Mouse (Mus musculus): ENCODE data around the gene Mgat5b. TPM values are rescaled to one million over a fixed set of nuclear protein-coding genes. Genes with fewer than 3 reads are reported as not detected.

The Mgat5b gene
- total and polyA plus RNA-seq, 3 experiments, result not detected

DNA sequence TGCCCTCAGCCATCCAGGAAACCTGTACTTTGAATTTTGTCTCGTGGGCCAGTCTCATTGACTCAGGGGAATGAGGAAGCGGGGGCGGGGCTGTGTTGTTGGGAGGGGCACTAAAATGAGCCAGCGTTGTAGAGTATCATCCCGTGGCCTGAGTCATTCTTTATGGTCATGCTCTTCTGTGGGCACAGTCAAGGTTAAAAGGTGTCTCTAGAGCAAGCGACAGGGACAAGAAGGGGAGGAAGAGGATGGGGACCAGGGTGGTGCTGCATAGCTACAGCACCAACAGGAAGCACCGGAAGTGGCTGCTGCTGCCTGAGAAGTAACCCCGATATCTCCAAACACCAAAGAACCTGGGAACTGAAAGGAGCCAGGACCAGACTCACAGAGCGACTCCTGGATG lies 31.2 kb downstream of the Mgat5b start:
- peaks cover 0 to 8% of the 10 kb centered on the region in 2 experiments; a peak in 1 of 4 replicates for H3K4me1 ChIP-seq (ENCODE audit: control insufficient read depth in 1 of 2, insufficient read depth in 2 of 2, low read length in 2 of 2)
- no peaks in the 10 kb centered on the region for H3K9me3 ChIP-seq (replicated peaks; ENCODE audit: insufficient read depth, low read length)
- H3K9ac ChIP-seq (ENCODE audit: control insufficient read depth, low read depth, low read length, poor library complexity, severe bottlenecking), result peak overlapping the region; percentile 44
- TF ChIP-seq MAZ (IDR thresholded peaks at IDR 0.05; ENCODE audit: low read depth, low read length) (peak; percentile 66), HCFC1 (IDR thresholded peaks at IDR 0.05; ENCODE audit: low read depth, low read length) (0 out of 2 replicates have a peak, but pooled peaks have one; percentile 20), CHD1 (IDR thresholded peaks at IDR 0.05; ENCODE audit: low read depth, low read length) (no peak), POLR2A (IDR thresholded peaks at IDR 0.05; ENCODE audit: control insufficient read depth in 1 of 2, insufficient read depth in 1 of 2, low read depth in 1 of 2, low read length in 2 of 2, poor library complexity in 1 of 2) (peak in 1 of 2 experiments; percentile 25; a peak in 1 of 4 replicates)
- H3K27ac ChIP-seq (ENCODE audit: control insufficient read depth, low read depth, low read length), result no peak overlapping the region
- peak; percentile 73 for DNase-seq (ENCODE audit: low read depth, low spot score)
- peaks cover 0 to 3% of the 10 kb centered on the region in 2 experiments; a peak in 1 of 4 replicates for H3K36me3 ChIP-seq (ENCODE audit: control insufficient read depth in 1 of 2, insufficient read depth in 2 of 2, low read length in 2 of 2)
- H3K79me2 ChIP-seq (ENCODE audit: control insufficient read depth, insufficient read depth, low read length, poor library complexity), result no peaks in the 10 kb centered on the region
- H3K27me3 ChIP-seq (ENCODE audit: control insufficient read depth in 1 of 2, insufficient read depth in 2 of 2, low read length in 2 of 2), result peaks cover 0 to 7% of the 10 kb centered on the region in 2 experiments; a peak in 2 of 4 replicates
- peak overlapping the region; percentile 57 to 58 for H3K4me3 ChIP-seq (ENCODE audit: control insufficient read depth in 1 of 2, insufficient read depth in 1 of 2, low read depth in 2 of 2, low read length in 2 of 2)

DNA sequence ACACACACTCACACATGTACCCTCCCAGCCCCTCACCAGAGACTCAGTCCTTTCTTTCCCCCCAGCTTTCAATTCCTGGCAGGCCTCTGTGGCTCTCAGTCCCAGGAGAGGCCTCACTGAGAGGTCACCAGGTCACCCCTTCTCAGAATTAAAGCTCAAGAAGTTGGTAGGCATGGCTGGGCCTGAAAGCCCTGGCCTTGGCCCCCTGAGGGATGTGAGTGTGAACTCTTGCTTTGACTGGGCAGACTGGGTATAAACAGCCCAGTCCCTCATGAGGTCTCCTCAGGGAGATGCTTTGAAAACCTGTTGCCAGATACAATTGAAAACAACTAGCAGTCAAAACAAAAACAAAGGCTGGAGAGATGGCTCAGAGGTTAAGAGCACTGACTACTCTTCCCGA lies 32.8 kb downstream of the Mgat5b start:
- DNase-seq (ENCODE audit: low read depth, low spot score), result no peak
- Histone ChIP-seq H3K27me3 (ENCODE audit: control insufficient read depth in 1 of 2, insufficient read depth in 2 of 2, low read length in 2 of 2) (peaks cover 0 to 7% of the 10 kb centered on the region in 2 experiments; a peak in 2 of 4 replicates), H3K36me3 (ENCODE audit: control insufficient read depth in 1 of 2, insufficient read depth in 2 of 2, low read length in 2 of 2) (peaks cover 0 to 3% of the 10 kb centered on the region in 2 experiments; a peak in 1 of 4 replicates), H3K27ac (ENCODE audit: control insufficient read depth, low read depth, low read length) (no peak overlapping the region), H3K9ac (ENCODE audit: control insufficient read depth, low read depth, low read length, poor library complexity, severe bottlenecking) (no peak overlapping the region), H3K4me1 (ENCODE audit: control insufficient read depth in 1 of 2, insufficient read depth in 2 of 2, low read length in 2 of 2) (peaks cover 0 to 8% of the 10 kb centered on the region in 2 experiments; a peak in 1 of 4 replicates), H3K4me3 (ENCODE audit: control insufficient read depth in 1 of 2, insufficient read depth in 1 of 2, low read depth in 2 of 2, low read length in 2 of 2) (no peak overlapping the region), H3K79me2 (ENCODE audit: control insufficient read depth, insufficient read depth, low read length, poor library complexity) (no peaks in the 10 kb centered on the region), H3K9me3 (replicated peaks; ENCODE audit: insufficient read depth, low read length) (no peaks in the 10 kb centered on the region)
- TF ChIP-seq POLR2AphosphoS5 (IDR thresholded peaks at IDR 0.05; ENCODE audit: borderline replicate concordance, low read depth, low read length) (no peak), MYB (IDR thresholded peaks at IDR 0.05; ENCODE audit: low read depth, low read length) (no peak), MYC (IDR thresholded peaks at IDR 0.05; ENCODE audit: low read depth, low read length) (no peak), GATA1 (IDR thresholded peaks at IDR 0.05; ENCODE audit: low read depth, low read length) (no peak), EP300 (IDR thresholded peaks at IDR 0.05; ENCODE audit: low read depth in 1 of 2, low read length in 2 of 2) (no peak), RAD21 (IDR thresholded peaks at IDR 0.05; ENCODE audit: low read depth, low read length) (no peak), MAZ (IDR thresholded peaks at IDR 0.05; ENCODE audit: low read depth, low read length) (no peak)

DNA sequence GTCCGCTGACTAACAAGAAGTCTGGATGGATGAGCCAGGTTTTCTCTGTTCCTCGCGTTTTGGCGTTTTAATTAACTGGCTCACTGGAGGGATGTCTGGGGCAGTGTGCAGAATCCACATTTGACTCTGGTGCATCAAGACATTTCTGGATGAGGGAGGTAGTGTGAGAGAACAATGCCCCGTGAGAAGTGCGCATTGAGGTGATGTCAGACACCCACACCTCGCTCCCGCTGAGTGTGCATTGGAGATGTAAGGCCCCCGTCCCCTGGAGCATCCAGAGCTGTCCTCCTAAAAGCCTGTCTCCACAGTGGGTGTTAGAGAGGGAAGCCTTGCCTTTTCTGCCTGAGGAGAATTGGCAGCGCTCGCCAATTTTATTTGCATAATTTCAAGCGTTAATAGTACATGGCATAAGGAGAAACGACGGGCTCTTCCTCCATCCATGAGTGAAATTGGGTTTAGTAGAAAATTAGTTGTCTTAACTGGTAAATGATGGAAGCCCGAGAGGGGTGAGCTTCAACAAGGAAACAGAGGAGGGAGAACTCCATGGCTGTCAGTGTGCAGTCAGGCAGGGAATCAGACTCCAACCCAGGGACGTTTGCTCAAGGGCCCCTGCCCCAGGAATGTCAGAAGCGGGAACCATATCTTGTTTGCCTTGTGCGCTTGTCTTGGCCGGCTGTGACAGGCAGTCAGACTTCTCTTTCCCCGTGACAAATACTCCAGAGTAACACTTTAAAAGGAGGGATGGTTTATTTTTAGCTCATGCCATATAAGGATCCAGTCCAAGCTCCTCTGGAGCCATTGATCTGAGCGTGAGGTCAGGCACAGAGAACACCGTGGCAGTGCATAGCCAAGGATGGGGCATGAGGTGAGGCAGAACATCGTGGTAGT lies 35.8 kb downstream of the Mgat5b start:
- peaks cover 0 to 4% of the 10 kb centered on the region in 2 experiments; a peak in 1 of 4 replicates for H3K4me1 ChIP-seq (ENCODE audit: control insufficient read depth in 1 of 2, insufficient read depth in 2 of 2, low read length in 2 of 2)
- H3K36me3 ChIP-seq (ENCODE audit: control insufficient read depth in 1 of 2, insufficient read depth in 2 of 2, low read length in 2 of 2), result peaks cover 0 to 2% of the 10 kb centered on the region in 2 experiments; a peak in 1 of 4 replicates
- DNase-seq (ENCODE audit: low read depth, low spot score), result no peak
- no peak overlapping the region for H3K4me3 ChIP-seq (ENCODE audit: control insufficient read depth in 1 of 2, insufficient read depth in 1 of 2, low read depth in 2 of 2, low read length in 2 of 2)
- H3K9ac ChIP-seq (ENCODE audit: control insufficient read depth, low read depth, low read length, poor library complexity, severe bottlenecking), result no peak overlapping the region
- peaks cover 0 to 7% of the 10 kb centered on the region in 2 experiments; a peak in 2 of 4 replicates for H3K27me3 ChIP-seq (ENCODE audit: control insufficient read depth in 1 of 2, insufficient read depth in 2 of 2, low read length in 2 of 2)
- no peak overlapping the region for H3K27ac ChIP-seq (ENCODE audit: control insufficient read depth, low read depth, low read length)
- H3K79me2 ChIP-seq (ENCODE audit: control insufficient read depth, insufficient read depth, low read length, poor library complexity), result no peaks in the 10 kb centered on the region
- no peaks in the 10 kb centered on the region for H3K9me3 ChIP-seq (replicated peaks; ENCODE audit: insufficient read depth, low read length)
- no peak for TF ChIP-seq ZNF384 (IDR thresholded peaks at IDR 0.05; ENCODE audit: low read depth, low read length)
- TF ChIP-seq ZKSCAN1 (IDR thresholded peaks at IDR 0.05; ENCODE audit: low read depth, low read length), result no peak
- TF ChIP-seq SIN3A (IDR thresholded peaks at IDR 0.05; ENCODE audit: low read length), result no peak
- no peak for TF ChIP-seq TAL1 (IDR thresholded peaks at IDR 0.05; ENCODE audit: low read length)
- no peak for TF ChIP-seq CHD1 (IDR thresholded peaks at IDR 0.05; ENCODE audit: low read depth, low read length)
- no peak for TF ChIP-seq JUND (IDR thresholded peaks at IDR 0.05; ENCODE audit: low read depth, low read length)
- no peak for TF ChIP-seq POLR2AphosphoS2 (IDR thresholded peaks at IDR 0.05; ENCODE audit: low read length)
- no peak for TF ChIP-seq RCOR1 (IDR thresholded peaks at IDR 0.05; ENCODE audit: low read depth, low read length)
- TF ChIP-seq TBP (IDR thresholded peaks at IDR 0.05; ENCODE audit: low read depth, low read length), result no peak
- TF ChIP-seq TCF12 (IDR thresholded peaks at IDR 0.05; ENCODE audit: low read depth, low read length), result no peak
- no peak for TF ChIP-seq UBTF (IDR thresholded peaks at IDR 0.05; ENCODE audit: borderline replicate concordance, insufficient read depth, low read depth, low read length)
- TF ChIP-seq ELF1 (IDR thresholded peaks at IDR 0.05; ENCODE audit: low read depth, low read length), result no peak
- no peak for TF ChIP-seq MEF2A (IDR thresholded peaks at IDR 0.05; ENCODE audit: extremely low read depth, insufficient replicate concordance, low read depth, low read length, poor library complexity, severe bottlenecking)
- no peak for TF ChIP-seq RAD21 (IDR thresholded peaks at IDR 0.05; ENCODE audit: low read depth, low read length)
- TF ChIP-seq MAZ (IDR thresholded peaks at IDR 0.05; ENCODE audit: low read depth, low read length), result no peak
- TF ChIP-seq ETS1 (IDR thresholded peaks at IDR 0.05; ENCODE audit: low read depth, low read length), result no peak
- TF ChIP-seq MYC (IDR thresholded peaks at IDR 0.05; ENCODE audit: low read depth, low read length), result no peak

Measured in MEL (cell line).